Mouse (Mus musculus) heart, adult 2 months (tissue): ENCODE measurements around the gene Spata21. TPM values are rescaled to one million over a fixed set of nuclear protein-coding genes. Genes with fewer than 3 reads are reported as not detected.
A peak's percentile ranks its signal among the peaks of the same experiment; 100 is the strongest.

ENCODE experiments used
- DNase-seq, 2 experiments: peaks; one replicate each; pipeline ENCODE4 v3.0.0; 2021
- H3K27ac ChIP-seq: fragments of 200-600 bp; 2 replicates; pipeline ENCODE4 v1.8.1; 2022
- H3K27me3 ChIP-seq: fragments of 200-500 bp; 2 replicates; pipeline ENCODE4 v1.6.1; 2012; ENCODE audit warnings: mild to moderate bottlenecking, low read length, inconsistent platforms, mixed read lengths; ENCODE audit not compliant: control insufficient read depth, insufficient read depth
- H3K36me3 ChIP-seq: fragments of 200-500 bp; 2 replicates; pipeline ENCODE4 v1.6.1; 2012; ENCODE audit warnings: low read length, inconsistent platforms; ENCODE audit not compliant: control insufficient read depth, insufficient read depth
- H3K4me1 ChIP-seq: fragments of 200-500 bp; 2 replicates; pipeline ENCODE4 v1.6.1; 2011; ENCODE audit warnings: low read length; ENCODE audit not compliant: control insufficient read depth, insufficient read depth
- H3K4me3 ChIP-seq: fragments of 200-600 bp; 2 replicates; pipeline ENCODE4 v1.8.1; 2022
- H3K79me2 ChIP-seq: fragments of 200-500 bp; replicated peaks from 2 replicates; pipeline ENCODE4 v1.6.1; 2012; ENCODE audit warnings: mild to moderate bottlenecking, inconsistent platforms, low read length, moderate library complexity, mixed read lengths; ENCODE audit not compliant: control insufficient read depth, insufficient read depth
- H3K9ac ChIP-seq: fragments of 200-500 bp; 2 replicates; pipeline ENCODE4 v1.6.1; 2012; ENCODE audit warnings: low read depth, mild to moderate bottlenecking, control low read depth, inconsistent platforms, low read length, mixed read lengths
- CTCF ChIP-seq: fragments of 200-600 bp; IDR thresholded peaks from 2 replicates; pipeline ENCODE4 v1.8.1; 2022; ENCODE audit warnings: antibody characterized with exemption, mild to moderate bottlenecking, moderate library complexity
- EP300 ChIP-seq: fragments of 200-500 bp; IDR thresholded peaks from 2 replicates; pipeline ENCODE4 v1.6.1; 2011; ENCODE audit warnings: low read depth, low read length, control low read depth; ENCODE audit not compliant: insufficient read depth
- POLR2A ChIP-seq: fragments of 200-500 bp; IDR thresholded peaks from 2 replicates; pipeline ENCODE4 v1.6.1; 2011; ENCODE audit warnings: mild to moderate bottlenecking, low read depth, low read length, control low read depth; ENCODE audit not compliant: insufficient read depth
- WGBS: fragments of 180-500 bp; shearing (Covaris S2); methylation state at CpG from one replicate; pipeline ENCODE4 v1.1.7; 2018; 5-methylcytosine and 5-hydroxymethylcytosine counted together
- intact Hi-C: fragments of 180-260 bp; cut with DNase I; formaldehyde crosslinking; loops from one replicate; pipeline ENCODE4 v1.15.1; 2025
- polyA plus RNA-seq: library from polyadenylated mRNA; depleted of rRNA; stranded (reverse); fragments of >200 nt; gene quantifications from 2 replicates; pipeline ENCODE4 v1.2.3, GENCODE M21; 2012
- total RNA-seq, 2 experiments: library from RNA; stranded (reverse); gene quantifications; 2 replicates each; pipeline ENCODE4 v1.2.3; 2021

The Spata21 gene
- total and polyA plus RNA-seq, 3 experiments, result 0.16 TPM; not detected in 2

DNA sequence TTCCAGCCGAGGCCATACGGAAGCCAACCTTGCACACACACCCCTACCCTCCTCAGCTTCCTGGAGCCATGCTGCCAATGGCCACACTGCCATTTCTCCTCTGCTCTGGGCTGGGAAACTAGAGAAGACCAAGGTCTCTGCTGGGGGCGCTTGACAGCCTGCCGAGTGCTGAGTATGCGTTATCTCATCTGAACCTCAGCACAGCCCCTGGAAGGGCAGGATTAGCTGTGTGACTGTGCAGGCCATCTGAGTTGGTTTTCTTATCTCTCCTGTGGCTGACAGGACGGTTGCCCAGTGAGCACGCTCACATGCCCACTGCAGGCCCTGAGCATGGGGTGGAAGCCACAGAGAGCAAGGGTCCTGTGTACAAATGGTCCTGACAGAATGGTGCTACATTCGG lies 19.5 kb upstream of the Spata21 start:
- no peaks in the 10 kb centered on the region for H3K79me2 ChIP-seq
- intact Hi-C loops, result no loop called here
- TF ChIP-seq POLR2A, result no peak
- TF ChIP-seq CTCF, result no peak
- TF ChIP-seq EP300, result no peak
- no peak for DNase-seq
- H3K27me3 ChIP-seq, result no peaks in the 10 kb centered on the region
- no peak overlapping the region for H3K4me3 ChIP-seq
- WGBS, result 68% methylated on average over 8 of the region's 8 CpGs
- H3K9ac ChIP-seq, result no peak overlapping the region
- no peaks in the 10 kb centered on the region for H3K36me3 ChIP-seq
- no peak overlapping the region for H3K27ac ChIP-seq
- no peaks in the 10 kb centered on the region; the same call in 1 of the 2 replicates for H3K4me1 ChIP-seq

DNA sequence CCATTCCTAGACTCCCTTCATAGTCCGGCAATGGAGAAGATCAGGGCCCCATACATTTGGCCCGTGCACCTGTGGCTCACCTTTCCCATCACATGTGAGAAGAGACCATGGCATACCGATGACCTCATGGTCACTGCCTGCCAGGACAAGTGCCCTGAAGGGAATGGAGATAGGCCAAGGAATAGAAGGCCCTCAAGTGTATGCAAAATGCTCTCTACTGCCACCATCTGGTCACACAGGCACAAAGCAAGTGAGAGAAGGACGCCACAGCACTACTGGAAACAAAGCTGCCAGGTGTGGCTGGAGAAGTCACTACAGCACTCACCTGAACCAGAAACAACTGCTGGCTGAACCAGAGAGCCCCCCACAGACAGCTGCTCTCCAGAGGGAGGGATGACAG lies 18.4 kb upstream of the Spata21 start:
- intact Hi-C loops, result no loop called here
- H3K9ac ChIP-seq, result no peak overlapping the region
- peak; percentile 43 to 45 for DNase-seq
- H3K4me3 ChIP-seq, result no peak overlapping the region
- no peaks in the 10 kb centered on the region for H3K36me3 ChIP-seq
- H3K27me3 ChIP-seq, result no peaks in the 10 kb centered on the region
- 56% methylated on average over 4 of the region's 4 CpGs for WGBS
- no peak overlapping the region for H3K27ac ChIP-seq
- H3K4me1 ChIP-seq, result no peaks in the 10 kb centered on the region; the same call in none of the 2 replicates
- TF ChIP-seq POLR2A (no peak), EP300 (0 out of 2 replicates have a peak, but pooled peaks have one; percentile 35), CTCF (peak; percentile 89)
- no peaks in the 10 kb centered on the region for H3K79me2 ChIP-seq

DNA sequence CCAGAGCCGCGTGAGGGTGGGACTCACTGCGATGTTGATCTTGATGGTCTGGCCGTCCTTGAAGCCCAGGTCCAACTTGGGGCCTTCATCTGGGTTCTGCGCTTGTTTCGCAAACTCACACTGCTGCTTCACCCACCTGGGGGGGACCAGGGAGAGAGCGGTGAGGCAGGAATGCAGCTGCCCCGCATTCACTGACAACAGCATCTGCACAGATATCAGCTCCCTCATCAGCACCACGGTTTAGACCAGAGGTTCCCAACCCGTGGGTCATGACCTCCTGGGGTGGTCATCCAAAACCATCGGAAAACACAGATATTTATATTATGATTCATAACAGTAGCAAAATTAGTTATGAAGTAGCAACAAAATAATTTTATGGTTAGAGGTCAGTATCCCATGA lies 15.6 kb upstream of the Spata21 start:
- Histone ChIP-seq H3K36me3 (no peaks in the 10 kb centered on the region), H3K4me3 (no peak overlapping the region), H3K27ac (no peak overlapping the region), H3K79me2 (peaks cover 3% of the 10 kb centered on the region; the same call in 1 of the 2 replicates), H3K27me3 (no peaks in the 10 kb centered on the region), H3K9ac (no peak overlapping the region), H3K4me1 (peaks cover 6% of the 10 kb centered on the region)
- WGBS, result 88% methylated on average over 11 of the region's 11 CpGs
- no peak for DNase-seq
- intact Hi-C loops, result no loop called here
- TF ChIP-seq EP300 (no peak), POLR2A (no peak), CTCF (no peak)

DNA sequence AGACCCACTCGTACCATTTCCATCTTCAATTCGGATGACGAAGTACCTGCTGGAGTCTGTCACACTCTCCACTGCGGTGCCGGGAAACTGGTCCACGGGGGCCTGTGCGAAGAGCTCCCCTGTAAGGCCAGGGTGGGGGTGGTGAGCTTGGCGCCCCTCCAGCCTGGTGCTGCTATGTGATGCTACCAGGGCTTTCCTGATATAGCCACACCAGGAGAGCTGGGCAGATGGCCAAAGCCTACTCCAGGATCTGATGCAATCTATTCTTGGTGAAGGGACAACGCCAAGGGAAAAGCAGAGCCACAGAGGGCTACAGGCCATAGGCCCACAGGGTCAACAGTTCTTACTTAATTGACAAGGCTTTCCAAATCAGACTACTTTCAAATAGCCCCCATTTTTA lies 14.5 kb upstream of the Spata21 start:
- 38% methylated on average over 9 of the region's 9 CpGs for WGBS
- H3K9ac ChIP-seq, result no peak overlapping the region
- peak; percentile 72 to 81 for DNase-seq

DNA sequence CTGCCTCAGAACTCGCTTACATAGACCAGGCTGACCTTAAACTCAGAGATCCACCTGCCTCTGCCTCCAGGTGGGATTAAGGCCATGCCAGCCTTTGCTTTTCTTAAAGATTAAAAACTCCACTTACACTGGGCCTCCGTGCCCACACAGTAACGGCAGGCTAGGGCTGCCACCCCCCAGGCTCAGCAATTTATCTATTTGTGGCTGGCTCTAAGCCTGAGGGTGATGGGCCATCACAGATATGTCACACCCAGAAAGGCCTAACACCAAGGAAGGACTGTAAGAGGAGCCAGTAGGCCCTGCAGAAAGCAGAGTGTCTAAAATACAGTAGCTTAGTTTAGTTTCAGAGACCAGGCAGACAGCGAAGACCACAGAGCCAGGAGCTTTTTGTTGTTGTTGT lies 14.0 kb upstream of the Spata21 start:
- intact Hi-C loops, result no loop called here
- WGBS, result 74% methylated on average over 4 of the region's 4 CpGs
- no peaks in the 10 kb centered on the region for H3K36me3 ChIP-seq
- peaks cover 7% of the 10 kb centered on the region for H3K79me2 ChIP-seq
- H3K9ac ChIP-seq, result no peak overlapping the region
- H3K27ac ChIP-seq, result peak overlapping the region; percentile 66
- no peak for DNase-seq
- no peak overlapping the region for H3K4me3 ChIP-seq
- peaks cover 6% of the 10 kb centered on the region for H3K4me1 ChIP-seq
- TF ChIP-seq CTCF, result no peak
- H3K27me3 ChIP-seq, result no peaks in the 10 kb centered on the region

More for the DNA sequence above, 14.5 kb upstream of the Spata21 start:
- Histone ChIP-seq H3K36me3 (no peaks in the 10 kb centered on the region), H3K4me1 (peaks cover 6% of the 10 kb centered on the region), H3K27ac (peak overlapping the region; percentile 66), H3K27me3 (no peaks in the 10 kb centered on the region), H3K79me2 (peaks cover 7% of the 10 kb centered on the region), H3K4me3 (no peak overlapping the region)
- no peak for TF ChIP-seq CTCF
- 0 out of 2 replicates have a peak, but pooled peaks have one; percentile 21 for TF ChIP-seq EP300
- no peak for TF ChIP-seq POLR2A
- intact Hi-C loops, result no loop called here

DNA sequence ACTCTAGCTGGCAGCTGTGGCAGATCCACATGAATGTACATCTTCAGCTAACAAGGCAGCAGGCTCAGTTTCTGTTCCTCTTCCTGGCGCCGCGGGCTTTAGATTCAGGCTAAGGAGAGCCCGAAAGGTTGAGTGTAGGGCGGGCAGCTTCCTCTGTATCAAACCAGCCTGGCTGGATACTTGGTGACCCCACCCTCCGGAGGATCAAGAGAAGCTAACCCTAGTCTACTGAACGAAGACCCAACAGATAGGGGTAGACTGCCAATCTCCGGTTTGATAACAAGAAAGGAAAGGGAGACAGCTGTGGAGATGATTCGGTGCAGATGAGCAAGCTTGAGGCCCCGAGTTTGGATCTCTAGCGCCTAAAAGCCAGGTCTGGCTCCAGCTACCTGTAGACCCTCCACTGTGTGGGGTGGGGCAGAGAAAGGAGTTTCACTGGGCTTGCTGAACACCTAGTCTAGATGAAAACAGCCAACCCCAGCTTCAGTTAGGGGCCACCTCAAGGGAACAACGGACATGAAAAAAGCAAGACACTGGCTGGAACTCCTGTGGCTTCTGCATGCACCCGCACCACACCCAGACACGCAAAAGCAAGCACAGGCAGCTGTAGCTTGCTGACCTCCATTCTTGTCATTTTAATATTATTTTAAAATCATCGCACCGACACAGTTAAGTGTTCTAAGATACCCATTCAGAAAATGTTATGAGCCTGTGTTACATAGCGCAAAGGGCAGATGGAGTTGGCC lies 11.2 kb upstream of the Spata21 start:
- DNase-seq, result peak; percentile 43 to 64
- peak overlapping the region; percentile 88 for H3K9ac ChIP-seq
- no peak for TF ChIP-seq POLR2A
- no peak for TF ChIP-seq EP300
- no peak for TF ChIP-seq CTCF
- peaks cover 7% of the 10 kb centered on the region for H3K79me2 ChIP-seq
- peak overlapping the region; percentile 52; the same call in 1 of the 2 replicates for H3K27ac ChIP-seq
- no peaks in the 10 kb centered on the region for H3K27me3 ChIP-seq
- peak overlapping the region; percentile 98 for H3K4me3 ChIP-seq
- 42% methylated on average over 17 of the region's 17 CpGs for WGBS
- H3K36me3 ChIP-seq, result no peaks in the 10 kb centered on the region
- intact Hi-C loops, result loop anchor here (5.0 kb wide), 1 partner anchor 115 kb away; the partner anchor contains the start of gene Sdhb
- peaks cover 6% of the 10 kb centered on the region for H3K4me1 ChIP-seq
